Mouse (Mus musculus): ENCODE results near the gene Gm11937.

DNA sequence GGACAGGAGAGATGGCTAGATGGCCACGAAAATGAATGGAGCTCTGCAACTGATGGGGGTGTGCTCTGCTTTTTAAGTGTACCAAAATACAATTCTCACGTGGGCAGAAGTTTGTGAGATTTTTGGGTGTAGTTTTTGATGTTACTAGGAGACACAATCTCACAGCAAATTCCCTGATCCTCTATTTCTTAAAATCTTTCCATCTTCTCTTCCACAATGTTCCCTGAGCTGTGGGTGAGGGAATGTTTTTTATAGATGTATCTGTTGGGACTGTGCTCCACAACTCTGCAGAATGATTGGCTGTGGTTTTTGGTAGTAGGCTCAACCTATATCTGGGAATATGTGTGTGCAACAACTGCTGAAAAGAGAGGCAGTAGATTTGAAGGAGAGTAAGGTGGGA, 23.3 kb upstream of the Gm11937 start:
- TF ChIP-seq POLR2A (IDR thresholded peaks at IDR 0.05; ENCODE audit: borderline replicate concordance, extremely low read depth, low read depth, low read length) (no peak), CTCF (IDR thresholded peaks at IDR 0.05; ENCODE audit: insufficient read depth, low read length) (no peak)

Data from lung, adult 2 months (tissue).